Mouse (Mus musculus) heart, postnatal 0 days (tissue): Measurements from ENCODE around the gene C2cd4d.

Experiments
- CTCF ChIP-seq: IDR thresholded peaks from 2 replicates; pipeline ENCODE4 v1.5.1; 2016; ENCODE audit warnings: antibody characterized with exemption, control low read depth, low read depth
- EP300 ChIP-seq: IDR thresholded peaks from 2 replicates; pipeline ENCODE4 v1.6.1; 2016; ENCODE audit warnings: antibody characterized with exemption, low read depth

DNA sequence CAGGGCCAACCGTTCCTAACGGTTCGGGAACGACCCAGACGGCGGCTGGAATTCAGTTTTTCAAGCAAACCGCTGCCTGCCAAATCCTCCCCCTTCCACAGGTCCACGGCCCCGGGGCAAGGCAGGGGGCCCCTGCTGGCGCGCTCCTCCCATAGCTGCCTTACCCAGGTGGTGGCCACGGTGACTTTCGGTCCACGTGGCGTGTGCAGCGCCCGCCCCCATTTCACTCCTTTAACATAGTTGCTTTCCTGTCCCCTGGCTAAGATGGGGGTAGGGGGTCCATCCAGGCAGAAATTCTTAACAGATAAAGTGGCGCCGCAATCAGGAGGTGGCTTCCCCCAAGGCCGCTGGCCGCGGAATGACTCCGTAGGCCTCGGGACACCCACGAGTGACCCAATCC, 50.3 kb downstream of the C2cd4d start:
- TF ChIP-seq CTCF (no peak), EP300 (no peak)
